Mouse (Mus musculus) cerebellum, adult 2 months (tissue): ENCODE data around the gene Bcl2l13. TPM values are rescaled to one million over a fixed set of nuclear protein-coding genes. Genes with fewer than 3 reads are reported as not detected.

Experiments used
- DNase-seq, 2 experiments: peaks; one replicate each; pipeline ENCODE4 v3.0.0; 2021
- H3K27ac ChIP-seq: fragments of 200-500 bp; 2 replicates; pipeline ENCODE4 v1.5.1; 2012; ENCODE audit warnings: low read length, control low read depth, inconsistent platforms; ENCODE audit not compliant: insufficient read depth
- H3K27me3 ChIP-seq: fragments of 200-500 bp; 2 replicates; pipeline ENCODE4 v1.6.1; 2012; ENCODE audit warnings: inconsistent platforms, mild to moderate bottlenecking, low read length, moderate library complexity; ENCODE audit not compliant: control insufficient read depth, insufficient read depth
- H3K4me1 ChIP-seq: fragments of 200-500 bp; 2 replicates; pipeline ENCODE4 v1.6.1; 2011; ENCODE audit warnings: low read length; ENCODE audit not compliant: control insufficient read depth, insufficient read depth
- H3K4me3 ChIP-seq: fragments of 200-500 bp; replicated peaks from 2 replicates; pipeline ENCODE3; 2011; ENCODE audit warnings: mild to moderate bottlenecking, low read depth, low read length, control low read depth; ENCODE audit not compliant: insufficient read depth
- CTCF ChIP-seq: fragments of 200-500 bp; IDR thresholded peaks from 2 replicates; pipeline ENCODE4 v1.5.1; 2011; ENCODE audit warnings: low read depth, mild to moderate bottlenecking, control low read depth, low read length, moderate library complexity, borderline replicate concordance; ENCODE audit not compliant: insufficient read depth
- POLR2A ChIP-seq: fragments of 200-500 bp; IDR thresholded peaks from 2 replicates; pipeline ENCODE4 v1.6.1; 2011; ENCODE audit warnings: low read length, control low read depth, borderline replicate concordance; ENCODE audit not compliant: insufficient read depth
- WGBS: fragments of 180-500 bp; shearing (Covaris S2); methylation state at CpG from one replicate; pipeline ENCODE4 v1.1.7; 2018; 5-methylcytosine and 5-hydroxymethylcytosine counted together
- polyA plus RNA-seq: library from polyadenylated mRNA; depleted of rRNA; stranded (reverse); fragments of >200 nt; gene quantifications from 2 replicates; pipeline ENCODE4 v1.2.3, GENCODE M21; 2012; rRNA removed

Bcl2l13 gene
- polyA plus RNA-seq, 1 experiment = 24.0 TPM

GRCm38 (mm10) chr6:120940446-120941083 is 104.6 kb downstream of the Bcl2l13 start:
- Histone ChIP-seq H3K4me3 (no peak overlapping the region), H3K27me3 (no peaks in the 10 kb centered on the region), H3K27ac (no peak overlapping the region), H3K4me1 (no peaks in the 10 kb centered on the region)
- TF ChIP-seq POLR2A (no peak), CTCF (no peak)
- 90% methylated on average over 7 of the region's 7 CpGs for WGBS
- no peak for DNase-seq

- Histone ChIP-seq H3K4me1 (no peaks in the 10 kb centered on the region), H3K4me3 (no peak overlapping the region), H3K27me3 (no peaks in the 10 kb centered on the region), H3K27ac (no peak overlapping the region)
- WGBS = 65% methylated on average over 7 of the region's 7 CpGs
- TF ChIP-seq CTCF = no peak
- TF ChIP-seq POLR2A = no peak
- no peak for DNase-seq
These were observed 105.1 kb downstream of the Bcl2l13 start for GRCm38 (mm10) chr6:120941084-120941481.

GRCm38 (mm10) chr6:120941575-120941974 is 105.6 kb downstream of the Bcl2l13 start:
- no peak overlapping the region for H3K4me3 ChIP-seq
- H3K4me1 ChIP-seq = no peaks in the 10 kb centered on the region
- TF ChIP-seq POLR2A (no peak), CTCF (no peak)
- H3K27me3 ChIP-seq = no peaks in the 10 kb centered on the region
- no peak overlapping the region for H3K27ac ChIP-seq
- WGBS = 77% methylated on average over 13 of the region's 13 CpGs
- DNase-seq = no peak

Other genes starting within 250 kb of the Bcl2l13 start
- gene Cecr2, start 169.8 kb upstream of the Bcl2l13 start, polyA plus RNA-seq = 7.4 and 7.6 TPM in 2 replicates
- 102 and 113 TPM in 2 replicates for gene Slc25a18, start 62.6 kb upstream of the Bcl2l13 start, polyA plus RNA-seq
- 528 and 558 TPM in 2 replicates for gene Atp6v1e1, start 13.4 kb upstream of the Bcl2l13 start, polyA plus RNA-seq
- 7.6 and 7.9 TPM in 2 replicates for gene Bid, start 80.6 kb downstream of the Bcl2l13 start, polyA plus RNA-seq